Mouse (Mus musculus) G1E (cell line): Measurements from ENCODE around the gene Cplx2.

ENCODE experiments used
- CTCF ChIP-seq: IDR thresholded peaks from 2 replicates; pipeline ENCODE4 v1.5.1; 2012; ENCODE audit warnings: low read depth, low read length, inconsistent platforms, mixed read lengths
- GATA2 ChIP-seq: IDR thresholded peaks from 2 replicates; pipeline ENCODE4 v1.6.1; 2012; ENCODE audit warnings: low read depth, low read length, inconsistent platforms, borderline replicate concordance

DNA sequence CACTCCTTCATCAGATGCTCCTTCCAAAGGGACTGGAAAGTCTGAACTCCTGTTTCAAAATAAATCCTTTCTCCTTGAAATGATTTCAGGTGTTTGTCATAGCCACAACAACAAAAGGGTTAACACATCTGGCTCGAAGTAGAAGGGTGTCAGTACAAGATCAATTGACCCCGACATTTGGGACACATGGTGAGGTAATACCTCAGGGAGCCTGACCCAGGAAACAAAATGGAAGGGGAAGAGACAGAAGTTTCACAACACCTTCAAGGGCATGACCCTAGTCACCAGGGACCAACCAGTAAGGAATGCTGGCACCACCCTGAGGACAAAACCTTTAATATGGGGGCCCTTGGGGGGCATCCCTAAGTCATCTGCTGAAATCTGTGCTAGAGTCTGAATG is 58.9 kb downstream of the Cplx2 start:
- TF ChIP-seq CTCF (no peak), GATA2 (no peak)
